Mouse (Mus musculus) spleen, adult 2 months (tissue): Measurements from ENCODE around the gene Ptms.

Source experiments
- CTCF ChIP-seq: fragments of 200-500 bp; IDR thresholded peaks from 2 replicates; pipeline ENCODE4 v1.5.1; 2011; ENCODE audit warnings: mild to moderate bottlenecking, inconsistent platforms; ENCODE audit not compliant: insufficient read depth, insufficient read length, insufficient replicate concordance; ENCODE audit errors: extremely low read depth
- POLR2A ChIP-seq: fragments of 200-500 bp; IDR thresholded peaks from 2 replicates; pipeline ENCODE4 v1.6.1; 2011; ENCODE audit warnings: low read depth, low read length, inconsistent platforms

GRCm38 (mm10) chr6:124910032-124910431 is 9.9 kb downstream of the Ptms start:
- TF ChIP-seq CTCF, result no peak
- TF ChIP-seq POLR2A, result no peak
